Mouse (Mus musculus): ENCODE measurements at regions not wholly inside any gene's neighbourhood (a gene's known extent, or its start where the extent isn't known, plus 50 kb on each side); places are given as distances from the start of the nearest gene placed in this dataset.
A peak's percentile ranks its signal among the peaks of the same experiment; 100 is the strongest.
"Not testable (repeated sequence)": the region's sequence is repeated elsewhere in the genome, so short reads cannot be mapped to it uniquely, and the experiment has no call there.

DNA sequence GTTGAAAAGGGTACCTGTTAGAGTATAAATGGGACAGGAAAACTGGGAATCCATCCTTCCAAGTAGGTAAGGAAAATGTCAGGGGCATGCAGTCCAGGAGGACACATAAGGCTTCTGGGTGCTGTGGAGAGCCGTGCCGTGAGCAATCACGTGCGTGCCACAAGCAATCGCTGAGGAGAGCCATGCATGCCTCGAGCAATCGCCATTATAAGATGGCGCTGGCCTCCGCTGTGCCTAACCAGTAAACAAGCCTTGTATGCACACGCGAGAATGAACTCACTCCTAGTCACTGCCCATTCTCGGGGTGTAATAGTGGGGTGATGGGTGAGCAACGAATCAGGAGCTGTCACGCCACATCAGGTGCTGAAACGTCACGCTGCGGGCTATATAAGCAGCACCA is 210.0 kb downstream of the Rchy1 start:
- DNase-seq, result not testable (repeated sequence)

DNA sequence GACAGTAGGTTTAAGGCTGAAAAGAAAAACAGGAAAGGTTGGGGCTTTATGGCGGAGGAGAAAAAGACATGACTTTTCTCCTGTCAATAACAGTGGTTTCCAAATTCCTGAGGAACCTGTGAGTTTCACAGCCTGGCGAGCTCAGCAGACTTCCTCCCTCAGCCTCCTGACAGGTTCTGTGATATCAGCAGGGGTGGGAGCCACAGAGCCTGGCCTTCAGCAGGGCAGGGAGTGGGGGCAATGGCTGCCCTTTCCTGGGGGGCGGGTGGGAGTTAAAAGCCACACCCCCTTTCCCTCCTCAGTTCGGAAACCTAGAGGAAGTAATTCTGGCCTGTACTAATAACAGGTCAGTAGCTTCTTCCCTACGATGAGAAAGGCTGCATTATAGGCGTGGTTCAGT is 211.7 kb downstream of the Rchy1 start:
- DNase-seq, result no peak

- no peak for DNase-seq
Observed at GRCm38 (mm10) chr5:91746077-91746476, 216.8 kb downstream of the Rchy1 start.

- DNase-seq, result no peak
Observed at GRCm38 (mm10) chr5:91744389-91744788, 218.5 kb downstream of the Rchy1 start.

- DNase-seq, result peak; percentile 3
Observed at GRCm38 (mm10) chr5:91740159-91740537, 222.7 kb downstream of the Rchy1 start.

DNA sequence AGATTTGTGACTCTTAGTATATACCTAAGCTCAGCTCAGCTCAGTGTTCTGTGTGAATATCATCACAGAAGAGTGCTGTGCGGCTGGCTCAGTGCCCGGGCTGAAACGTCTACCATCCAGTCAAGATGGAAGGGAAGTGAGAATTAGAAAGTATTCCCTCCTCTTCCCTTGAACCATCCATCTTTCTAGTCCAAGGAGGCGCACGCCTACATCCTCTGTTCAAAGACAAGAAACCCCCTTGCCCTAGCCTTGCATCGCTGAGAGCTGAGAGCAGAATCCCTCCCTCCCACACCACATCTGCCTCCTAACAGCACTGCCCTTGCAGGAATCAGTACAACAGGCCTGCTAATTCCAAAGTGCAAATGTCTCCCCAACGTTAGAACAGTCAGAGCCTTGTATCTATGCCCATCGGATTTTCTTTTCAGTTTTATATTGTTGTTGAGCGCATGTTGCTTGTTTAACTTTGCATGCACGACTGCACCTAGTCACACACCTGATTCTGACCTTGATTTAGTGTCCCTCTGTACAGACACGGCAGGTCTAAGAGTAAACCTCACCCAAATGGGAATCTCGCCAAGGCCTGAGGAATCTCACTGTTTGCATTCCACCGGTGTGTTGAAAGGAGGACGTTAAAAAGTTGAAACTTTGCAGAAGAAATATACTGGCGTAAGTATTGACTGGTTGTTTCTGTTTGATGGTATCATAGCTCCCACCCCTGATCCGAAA is 222.2 kb downstream of the Parm1 start:
- DNase-seq, result no peak

- DNase-seq, result no peak
Observed at GRCm38 (mm10) chr5:91732002-91732401, 214.6 kb downstream of the Parm1 start.

DNA sequence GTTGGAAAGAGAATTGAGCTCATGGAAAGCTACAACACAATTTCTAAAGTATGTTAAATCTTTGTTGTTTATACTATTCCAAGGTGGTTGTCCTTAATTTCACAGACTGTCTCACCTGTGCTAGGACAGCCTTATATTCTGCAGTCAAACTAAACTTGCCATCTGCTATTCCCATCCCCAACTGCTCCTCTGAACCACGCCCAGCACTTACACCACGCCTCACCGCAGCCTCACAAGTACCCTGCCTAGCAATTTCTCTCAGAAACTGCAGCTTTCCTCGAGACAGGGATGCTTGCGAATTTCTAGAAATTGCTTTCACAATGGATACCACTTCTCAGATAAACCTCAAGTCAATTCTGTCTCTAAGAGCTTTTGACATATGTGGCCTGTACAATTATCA is 213.7 kb downstream of the Parm1 start:
- DNase-seq, result no peak

GRCm38 (mm10) chr5:91729868-91730267 is 212.5 kb downstream of the Parm1 start:
- no peak for DNase-seq

DNA sequence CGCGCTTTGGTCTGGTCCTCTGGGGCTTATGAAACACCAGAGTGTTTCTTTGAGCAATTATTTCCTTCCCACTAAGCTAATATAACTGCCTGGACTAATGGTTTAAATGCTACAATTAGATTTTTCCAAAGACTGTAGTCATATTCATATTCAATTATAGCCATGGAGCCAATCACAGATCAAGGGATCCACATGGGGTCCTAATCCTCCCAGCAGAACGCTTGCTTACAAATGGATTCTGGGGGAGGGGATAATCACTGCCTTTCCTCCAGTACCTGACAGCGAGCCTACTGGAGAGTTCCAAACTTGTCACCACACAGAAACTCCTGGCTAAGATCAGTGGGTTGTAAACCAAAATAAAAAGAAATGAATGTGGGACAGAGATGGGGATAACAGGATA is 212.0 kb downstream of the Parm1 start:
- DNase-seq, result no peak

DNA sequence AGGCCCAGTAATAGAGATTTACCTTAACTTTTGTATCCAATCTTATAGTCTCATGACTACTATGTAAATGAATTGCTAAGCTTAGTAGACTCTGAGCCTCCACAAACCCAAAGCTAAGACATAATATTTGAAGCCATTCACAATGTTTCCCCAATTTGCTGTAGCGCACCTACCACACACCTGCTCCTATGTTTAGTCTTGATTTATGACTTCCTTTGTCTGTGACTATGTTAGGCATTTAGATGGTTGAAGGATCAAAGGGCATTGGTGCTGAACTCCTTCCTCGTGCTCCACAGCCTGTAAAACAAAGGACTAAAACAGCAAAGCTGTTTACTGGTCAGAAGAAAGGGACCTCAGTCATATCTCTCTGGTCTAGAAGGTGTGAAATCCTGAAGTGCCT is 210.0 kb downstream of the Parm1 start:
- no peak for DNase-seq

GRCm38 (mm10) chr5:91726118-91726500 is 208.7 kb downstream of the Parm1 start:
- no peak for DNase-seq

GRCm38 (mm10) chr5:91725380-91726117 is 208.1 kb downstream of the Parm1 start:
- DNase-seq, result no peak

DNA sequence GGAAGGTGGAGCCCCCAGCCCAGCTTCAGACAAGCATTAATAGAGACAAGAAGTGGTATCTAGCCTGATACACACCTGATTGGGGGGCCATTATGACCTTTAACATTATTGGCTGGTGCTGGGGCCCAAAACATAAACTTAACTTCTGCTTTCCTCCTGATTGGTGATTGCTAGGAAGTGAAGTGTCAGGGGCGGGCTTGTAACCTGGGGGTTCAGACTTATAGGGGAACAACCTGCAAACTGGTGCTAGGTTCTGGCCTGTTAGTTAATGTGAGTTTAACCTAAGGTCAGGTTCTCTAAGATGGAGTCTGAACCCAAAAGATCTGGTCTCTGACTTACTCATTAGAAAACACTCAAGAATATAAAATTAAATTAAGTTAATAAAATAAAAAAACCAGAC is 207.5 kb downstream of the Parm1 start:
- DNase-seq, result no peak

DNA sequence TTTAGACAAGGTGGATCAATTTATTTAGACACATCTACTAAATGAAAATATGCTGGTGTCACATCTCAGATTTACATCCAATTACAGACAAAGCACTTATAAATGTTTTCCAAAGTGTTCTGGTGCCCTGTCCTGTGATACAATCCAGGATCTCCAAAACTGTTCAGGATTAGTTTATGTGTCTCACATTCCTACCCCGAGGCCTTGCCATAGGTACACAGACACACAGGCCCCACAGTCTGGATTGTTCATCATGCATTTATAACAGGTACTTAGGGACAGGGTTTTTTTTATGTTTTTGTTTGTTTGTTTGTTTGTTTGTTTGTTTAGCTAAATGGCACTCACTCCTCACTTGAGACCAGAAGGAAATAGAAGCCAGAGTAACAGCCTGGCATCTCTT is 206.0 kb downstream of the Parm1 start:
- DNase-seq, result no peak

GRCm38 (mm10) chr5:91722982-91723381 is 205.6 kb downstream of the Parm1 start:
- no peak for DNase-seq

- no peak for DNase-seq
Observed at GRCm38 (mm10) chr5:91722403-91722802, 205.0 kb downstream of the Parm1 start.

GRCm38 (mm10) chr5:91721231-91722096 is 204.0 kb downstream of the Parm1 start:
- DNase-seq, result no peak

GRCm38 (mm10) chr5:91713020-91713419 is 195.6 kb downstream of the Parm1 start:
- no peak for DNase-seq

- DNase-seq, result no peak
Observed at GRCm38 (mm10) chr5:91709494-91710286, 192.3 kb downstream of the Parm1 start.

DNA sequence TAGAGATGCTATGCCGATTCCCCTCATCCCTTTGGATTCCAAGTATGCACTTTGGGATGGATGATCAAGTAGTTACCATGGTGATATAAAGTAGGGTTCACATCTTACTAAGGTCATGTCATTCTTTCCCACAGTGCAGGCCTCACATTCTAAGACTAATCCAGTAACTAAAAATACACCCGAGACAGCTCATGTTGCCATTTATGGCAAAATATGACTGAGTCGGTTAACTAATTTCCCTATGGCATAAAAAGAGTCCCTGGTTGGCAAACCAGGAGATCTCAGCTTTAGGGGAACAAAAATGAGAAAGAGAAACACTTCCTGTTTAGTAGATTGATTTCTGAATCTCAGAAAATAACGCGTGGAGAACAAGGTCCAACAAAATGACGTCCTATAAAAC is 190.7 kb downstream of the Parm1 start:
- no peak for DNase-seq

GRCm38 (mm10) chr5:91697075-91697474 is 179.7 kb downstream of the Parm1 start:
- no peak for DNase-seq

All from adrenal gland, adult 2 months (tissue).